Mouse (Mus musculus): Measurements from ENCODE around the gene Ddc. TPM values are rescaled to one million over a fixed set of nuclear protein-coding genes. Genes with fewer than 3 reads are reported as not detected.

Gene Ddc
- polyA plus RNA-seq, 1 experiment from 2014 or later = 21.7 TPM

DNA sequence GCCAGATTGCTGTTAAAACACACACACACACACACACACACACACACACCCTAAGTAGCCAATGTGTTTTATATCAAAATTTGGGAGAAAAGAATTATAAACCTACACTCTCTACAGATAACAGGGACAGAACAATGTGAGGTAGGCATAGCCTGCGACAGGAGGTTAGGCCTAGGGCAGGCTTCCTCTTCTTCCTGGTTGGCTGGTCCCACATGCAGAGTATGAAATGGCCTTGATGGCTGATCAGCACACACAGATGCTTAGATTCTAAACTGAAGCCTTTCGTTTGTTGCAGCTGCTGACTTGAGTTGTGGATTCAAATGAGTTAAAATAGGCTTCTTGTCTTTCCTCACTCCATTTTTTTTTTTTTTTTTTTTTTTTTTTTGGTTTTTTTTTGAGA, 120.1 kb downstream of the Ddc start:
- Histone ChIP-seq H3K4me1 (ENCODE audit: control insufficient read depth, insufficient read depth, low read length) (no peaks in the 10 kb centered on the region), H3K4me3 (ENCODE audit: low read depth, low read length) (no peak overlapping the region), H3K4me2 (ENCODE audit: low read length) (no peak overlapping the region), H3K36me3 (ENCODE audit: control insufficient read depth, insufficient read depth, low read length) (no peaks in the 10 kb centered on the region), H3K27ac (ENCODE audit: low read length) (no peak overlapping the region), H3K9ac (ENCODE audit: low read depth, low read length) (no peak overlapping the region), H3K27me3 (ENCODE audit: control insufficient read depth, insufficient read depth, low read depth, low read length) (no peaks in the 10 kb centered on the region), H3K9me3 (replicated peaks; ENCODE audit: control insufficient read depth, low read length, poor library complexity, severe bottlenecking) (no peaks in the 10 kb centered on the region)
- no peak for ATAC-seq
- 90% methylated on average over 2 of the region's 2 CpGs for WGBS

DNA sequence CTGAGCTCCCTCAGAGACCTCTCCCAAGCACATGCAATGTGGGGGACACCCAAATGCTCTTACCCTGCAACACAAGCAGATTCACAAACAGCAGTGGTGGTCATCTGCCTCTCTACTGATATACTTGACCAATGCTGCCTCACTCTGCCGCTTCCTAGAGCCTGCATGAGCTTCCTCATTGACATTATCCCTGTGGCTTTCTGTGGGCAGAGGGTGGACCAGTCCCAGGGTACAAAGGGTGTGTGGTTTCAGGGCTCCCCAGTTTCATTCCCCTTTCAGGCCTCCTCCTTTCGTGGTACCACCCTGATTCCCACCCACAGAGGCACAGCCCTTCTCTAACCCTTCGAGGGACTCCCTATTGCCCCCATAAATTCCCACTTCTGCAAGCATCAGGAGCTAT, 120.7 kb downstream of the Ddc start:
- Histone ChIP-seq H3K4me2 (ENCODE audit: low read length) (no peak overlapping the region), H3K9me3 (replicated peaks; ENCODE audit: control insufficient read depth, low read length, poor library complexity, severe bottlenecking) (no peaks in the 10 kb centered on the region), H3K9ac (ENCODE audit: low read depth, low read length) (no peak overlapping the region), H3K4me3 (ENCODE audit: low read depth, low read length) (no peak overlapping the region), H3K27me3 (ENCODE audit: control insufficient read depth, insufficient read depth, low read depth, low read length) (no peaks in the 10 kb centered on the region), H3K4me1 (ENCODE audit: control insufficient read depth, insufficient read depth, low read length) (no peaks in the 10 kb centered on the region), H3K36me3 (ENCODE audit: control insufficient read depth, insufficient read depth, low read length) (no peaks in the 10 kb centered on the region), H3K27ac (ENCODE audit: low read length) (no peak overlapping the region)
- 74% methylated on average over 3 of the region's 3 CpGs for WGBS
- no peak for ATAC-seq

DNA sequence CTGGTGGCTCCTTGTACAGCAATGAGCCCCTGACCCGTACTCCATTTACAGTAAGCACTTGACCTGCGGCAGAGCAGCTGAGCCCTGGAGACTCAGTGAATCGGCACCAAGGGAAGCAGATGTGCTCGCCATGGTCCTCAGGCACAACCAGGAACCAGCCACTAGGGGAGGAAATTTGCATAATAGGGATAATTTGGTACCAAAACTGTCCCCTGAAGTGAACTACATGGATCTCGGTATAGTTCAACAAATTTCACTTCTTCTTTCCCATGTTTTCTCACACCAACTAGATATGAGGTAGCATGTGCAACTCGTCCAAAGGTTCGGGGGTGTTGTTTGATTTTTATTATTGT, 121.1 kb downstream of the Ddc start:
- ATAC-seq = no peak
- H3K36me3 ChIP-seq (ENCODE audit: control insufficient read depth, insufficient read depth, low read length) = no peaks in the 10 kb centered on the region
- H3K4me3 ChIP-seq (ENCODE audit: low read depth, low read length) = no peak overlapping the region
- WGBS = 88% methylated on average over 7 of the region's 7 CpGs
- H3K9ac ChIP-seq (ENCODE audit: low read depth, low read length) = no peak overlapping the region
- H3K27me3 ChIP-seq (ENCODE audit: control insufficient read depth, insufficient read depth, low read depth, low read length) = no peaks in the 10 kb centered on the region
- H3K27ac ChIP-seq (ENCODE audit: low read length) = no peak overlapping the region
- H3K4me1 ChIP-seq (ENCODE audit: control insufficient read depth, insufficient read depth, low read length) = no peaks in the 10 kb centered on the region
- no peak overlapping the region for H3K4me2 ChIP-seq (ENCODE audit: low read length)
- H3K9me3 ChIP-seq (replicated peaks; ENCODE audit: control insufficient read depth, low read length, poor library complexity, severe bottlenecking) = no peaks in the 10 kb centered on the region

DNA sequence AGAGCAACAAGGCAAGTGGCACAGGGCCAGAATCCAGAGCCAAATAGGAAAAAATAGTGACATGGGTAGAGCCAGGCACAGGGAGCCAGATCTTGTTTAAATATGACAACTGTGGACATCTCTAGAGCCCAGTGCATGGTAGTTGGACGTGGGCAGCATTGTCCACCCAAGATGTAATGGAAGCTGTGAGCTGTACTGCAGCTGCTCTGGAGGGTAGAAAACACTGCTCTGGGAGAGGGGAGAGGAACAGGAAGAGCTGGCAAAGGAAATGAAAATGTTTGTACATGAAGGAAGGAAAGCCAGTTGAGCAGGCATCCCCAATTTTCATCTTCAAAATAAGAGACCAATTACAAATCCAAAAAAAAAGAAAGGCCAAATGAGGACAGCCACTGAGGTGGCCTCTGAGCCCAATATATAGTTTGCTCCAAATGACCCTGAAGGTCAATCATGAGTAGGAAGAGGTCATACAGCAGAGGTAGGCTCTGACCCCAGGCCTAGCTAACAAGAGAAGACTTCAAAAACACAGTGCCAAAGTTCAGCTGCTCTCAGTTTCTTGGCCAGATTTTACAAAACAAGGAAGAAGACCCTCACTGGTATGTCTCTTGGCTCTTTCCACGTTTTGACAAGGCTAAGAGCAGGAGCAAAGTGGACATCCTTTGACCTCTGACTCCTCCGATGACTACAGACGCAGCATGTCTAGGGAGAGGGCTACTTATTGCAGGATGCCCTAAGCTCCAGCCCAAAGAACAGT, 121.7 kb downstream of the Ddc start:
- no peaks in the 10 kb centered on the region for H3K4me1 ChIP-seq (ENCODE audit: control insufficient read depth, insufficient read depth, low read length)
- ATAC-seq = no peak
- H3K27me3 ChIP-seq (ENCODE audit: control insufficient read depth, insufficient read depth, low read depth, low read length) = no peaks in the 10 kb centered on the region
- no peak overlapping the region for H3K4me3 ChIP-seq (ENCODE audit: low read depth, low read length)
- H3K27ac ChIP-seq (ENCODE audit: low read length) = no peak overlapping the region
- H3K9me3 ChIP-seq (replicated peaks; ENCODE audit: control insufficient read depth, low read length, poor library complexity, severe bottlenecking) = no peaks in the 10 kb centered on the region
- no peaks in the 10 kb centered on the region for H3K36me3 ChIP-seq (ENCODE audit: control insufficient read depth, insufficient read depth, low read length)
- H3K4me2 ChIP-seq (ENCODE audit: low read length) = no peak overlapping the region
- WGBS = 74% methylated on average over 4 of the region's 4 CpGs
- H3K9ac ChIP-seq (ENCODE audit: low read depth, low read length) = no peak overlapping the region

DNA sequence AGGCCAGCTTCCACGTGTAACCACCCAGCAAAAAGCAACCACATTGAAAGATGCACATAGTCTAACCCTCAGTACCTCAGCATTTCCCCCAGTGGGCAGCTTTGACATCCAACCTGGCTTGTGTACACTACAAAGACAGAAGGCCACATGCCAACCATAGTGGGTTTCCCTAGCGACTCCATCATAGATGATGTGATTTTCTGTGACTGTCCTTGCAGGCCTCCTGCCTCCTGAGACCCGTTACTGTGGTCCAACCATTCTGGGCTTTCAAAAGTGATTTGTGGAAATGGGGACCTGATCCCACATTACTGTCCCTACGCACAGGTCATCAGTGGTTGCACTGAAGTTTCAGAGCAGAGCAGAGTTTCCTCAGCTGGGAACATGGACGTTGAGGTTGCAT, 123.1 kb downstream of the Ddc start:
- ATAC-seq = no peak
- no peak overlapping the region for H3K4me3 ChIP-seq (ENCODE audit: low read depth, low read length)
- 93% methylated on average over 5 of the region's 5 CpGs for WGBS
- no peak overlapping the region for H3K27ac ChIP-seq (ENCODE audit: low read length)
- no peak overlapping the region for H3K9ac ChIP-seq (ENCODE audit: low read depth, low read length)
- no peaks in the 10 kb centered on the region for H3K36me3 ChIP-seq (ENCODE audit: control insufficient read depth, insufficient read depth, low read length)
- no peaks in the 10 kb centered on the region for H3K27me3 ChIP-seq (ENCODE audit: control insufficient read depth, insufficient read depth, low read depth, low read length)
- H3K4me1 ChIP-seq (ENCODE audit: control insufficient read depth, insufficient read depth, low read length) = no peaks in the 10 kb centered on the region
- no peaks in the 10 kb centered on the region for H3K9me3 ChIP-seq (replicated peaks; ENCODE audit: control insufficient read depth, low read length, poor library complexity, severe bottlenecking)
- no peak overlapping the region for H3K4me2 ChIP-seq (ENCODE audit: low read length)

DNA sequence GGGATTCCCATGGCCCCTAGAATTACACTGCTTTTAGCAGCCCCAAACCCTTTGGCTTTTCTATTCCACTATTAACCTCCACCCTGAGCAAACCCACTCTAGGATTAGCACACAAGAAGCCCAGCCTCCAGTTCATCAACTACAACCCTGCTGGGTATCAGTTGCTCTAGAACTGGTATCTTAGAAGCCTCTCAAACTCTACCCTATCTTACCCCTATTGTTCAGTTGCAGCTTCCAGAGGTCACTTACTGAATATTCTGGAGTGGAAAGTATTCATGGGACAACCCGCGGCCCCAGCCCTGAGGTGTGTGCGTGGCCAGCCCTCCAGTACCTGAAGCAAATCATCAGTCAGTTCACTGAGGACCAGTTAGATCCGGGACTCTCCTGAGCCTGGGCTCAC, 123.6 kb downstream of the Ddc start:
- H3K4me2 ChIP-seq (ENCODE audit: low read length) = no peak overlapping the region
- no peaks in the 10 kb centered on the region for H3K36me3 ChIP-seq (ENCODE audit: control insufficient read depth, insufficient read depth, low read length)
- H3K4me3 ChIP-seq (ENCODE audit: low read depth, low read length) = no peak overlapping the region
- H3K27ac ChIP-seq (ENCODE audit: low read length) = no peak overlapping the region
- H3K4me1 ChIP-seq (ENCODE audit: control insufficient read depth, insufficient read depth, low read length) = no peaks in the 10 kb centered on the region
- ATAC-seq = no peak
- WGBS = 97% methylated on average over 4 of the region's 4 CpGs
- H3K27me3 ChIP-seq (ENCODE audit: control insufficient read depth, insufficient read depth, low read depth, low read length) = no peaks in the 10 kb centered on the region
- no peak overlapping the region for H3K9ac ChIP-seq (ENCODE audit: low read depth, low read length)
- H3K9me3 ChIP-seq (replicated peaks; ENCODE audit: control insufficient read depth, low read length, poor library complexity, severe bottlenecking) = no peaks in the 10 kb centered on the region

DNA sequence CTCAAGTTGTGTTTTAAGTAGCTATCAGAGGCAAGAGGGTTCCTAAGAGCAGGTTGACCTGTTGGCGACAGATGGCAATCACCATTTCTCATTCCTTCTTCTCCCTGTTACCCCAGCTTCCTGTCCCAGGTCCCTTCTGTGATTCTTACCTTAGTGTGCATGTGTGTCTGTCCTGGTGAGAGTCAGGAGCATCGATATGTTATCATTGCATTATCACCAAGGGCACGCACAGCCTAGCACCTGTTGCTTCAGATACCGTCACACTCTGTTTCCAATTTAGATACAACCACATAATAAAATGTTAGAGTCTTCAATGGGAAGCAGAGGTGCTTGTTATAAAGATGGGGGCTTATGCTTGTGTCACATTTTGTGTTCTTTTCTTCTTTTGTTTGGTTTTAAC, 125.7 kb downstream of the Ddc start:
- Histone ChIP-seq H3K9me3 (replicated peaks; ENCODE audit: control insufficient read depth, low read length, poor library complexity, severe bottlenecking) (no peaks in the 10 kb centered on the region), H3K27me3 (ENCODE audit: control insufficient read depth, insufficient read depth, low read depth, low read length) (no peaks in the 10 kb centered on the region), H3K4me1 (ENCODE audit: control insufficient read depth, insufficient read depth, low read length) (no peaks in the 10 kb centered on the region), H3K9ac (ENCODE audit: low read depth, low read length) (no peak overlapping the region), H3K4me2 (ENCODE audit: low read length) (no peak overlapping the region), H3K36me3 (ENCODE audit: control insufficient read depth, insufficient read depth, low read length) (no peaks in the 10 kb centered on the region), H3K4me3 (ENCODE audit: low read depth, low read length) (no peak overlapping the region), H3K27ac (ENCODE audit: low read length) (no peak overlapping the region)
- WGBS = 94% methylated on average over 4 of the region's 4 CpGs
- ATAC-seq = no peak

DNA sequence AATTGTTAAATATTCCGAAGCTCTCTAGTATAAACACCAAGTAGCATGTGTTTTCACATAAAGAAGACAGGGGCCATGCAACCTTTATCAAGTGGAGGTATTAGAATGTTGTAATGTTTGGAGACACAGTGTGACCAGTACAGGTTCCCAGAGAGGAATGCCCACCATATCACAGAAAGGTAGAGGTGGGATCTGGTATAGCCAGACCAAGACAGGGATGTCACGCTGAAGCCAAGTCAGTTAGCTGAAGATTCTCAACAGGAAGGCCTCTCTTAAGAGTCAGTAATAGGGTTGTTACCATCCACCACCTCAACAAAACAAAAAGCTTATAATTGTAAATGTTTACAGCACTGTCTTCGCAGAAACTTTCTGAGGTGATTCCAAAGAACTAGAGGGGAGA, 127.3 kb downstream of the Ddc start:
- Histone ChIP-seq H3K4me2 (ENCODE audit: low read length) (no peak overlapping the region), H3K9ac (ENCODE audit: low read depth, low read length) (no peak overlapping the region), H3K36me3 (ENCODE audit: control insufficient read depth, insufficient read depth, low read length) (no peaks in the 10 kb centered on the region), H3K4me3 (ENCODE audit: low read depth, low read length) (no peak overlapping the region), H3K27me3 (ENCODE audit: control insufficient read depth, insufficient read depth, low read depth, low read length) (no peaks in the 10 kb centered on the region), H3K9me3 (replicated peaks; ENCODE audit: control insufficient read depth, low read length, poor library complexity, severe bottlenecking) (no peaks in the 10 kb centered on the region), H3K27ac (ENCODE audit: low read length) (no peak overlapping the region), H3K4me1 (ENCODE audit: control insufficient read depth, insufficient read depth, low read length) (no peaks in the 10 kb centered on the region)
- 89% methylated on average over 3 of the region's 3 CpGs for WGBS
- no peak for ATAC-seq

DNA sequence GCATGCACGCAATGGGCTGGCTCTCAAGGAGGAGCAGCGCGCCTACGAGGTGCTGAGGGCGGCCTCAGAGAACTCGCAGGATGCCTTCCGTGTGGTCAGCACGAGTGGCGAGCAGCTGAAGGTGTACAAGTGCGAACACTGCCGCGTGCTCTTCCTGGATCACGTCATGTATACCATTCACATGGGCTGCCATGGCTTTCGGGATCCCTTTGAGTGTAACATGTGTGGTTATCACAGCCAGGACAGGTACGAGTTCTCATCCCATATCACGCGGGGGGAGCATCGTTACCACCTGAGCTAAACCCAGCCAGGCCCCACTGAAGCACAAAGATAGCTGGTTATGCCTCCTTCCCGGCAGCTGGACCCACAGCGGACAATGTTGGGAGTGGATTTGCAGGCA, 128.7 kb downstream of the Ddc start:
- no peaks in the 10 kb centered on the region for H3K4me1 ChIP-seq (ENCODE audit: control insufficient read depth, insufficient read depth, low read length)
- H3K9me3 ChIP-seq (replicated peaks; ENCODE audit: control insufficient read depth, low read length, poor library complexity, severe bottlenecking) = no peaks in the 10 kb centered on the region
- 92% methylated on average over 20 of the region's 20 CpGs for WGBS

More for the DNA sequence above, 128.7 kb downstream of the Ddc start:
- no peaks in the 10 kb centered on the region for H3K36me3 ChIP-seq (ENCODE audit: control insufficient read depth, insufficient read depth, low read length)
- ATAC-seq = no peak
- H3K27ac ChIP-seq (ENCODE audit: low read length) = no peak overlapping the region
- no peak overlapping the region for H3K4me3 ChIP-seq (ENCODE audit: low read depth, low read length)
- H3K27me3 ChIP-seq (ENCODE audit: control insufficient read depth, insufficient read depth, low read depth, low read length) = no peaks in the 10 kb centered on the region
- no peak overlapping the region for H3K4me2 ChIP-seq (ENCODE audit: low read length)
- H3K9ac ChIP-seq (ENCODE audit: low read depth, low read length) = no peak overlapping the region

Data from midbrain, embryonic 16.5 days (tissue).